Mouse (Mus musculus): ENCODE results near the gene Megf9.

Gene Megf9

GRCm38 (mm10) chr4:70528622-70529021, 6.2 kb downstream of the Megf9 start:
- no peak for DNase-seq (ENCODE audit: inconsistent age in 2 of 2, low spot score in 1 of 2)

- no peak for DNase-seq (ENCODE audit: inconsistent age in 2 of 2, low spot score in 1 of 2)
Measured at GRCm38 (mm10) chr4:70523346-70523745, 11.4 kb downstream of the Megf9 start.

- peak in 1 of 2 experiments; percentile 56 for DNase-seq (ENCODE audit: inconsistent age in 2 of 2, low spot score in 1 of 2)
Measured at GRCm38 (mm10) chr4:70521506-70522292, 13.1 kb downstream of the Megf9 start.

- DNase-seq (ENCODE audit: inconsistent age in 2 of 2, low spot score in 1 of 2): no peak
Measured at GRCm38 (mm10) chr4:70517646-70518045, 17.1 kb downstream of the Megf9 start.

GRCm38 (mm10) chr4:70516289-70516688, 18.5 kb downstream of the Megf9 start:
- no peak for DNase-seq (ENCODE audit: inconsistent age in 2 of 2, low spot score in 1 of 2)

- DNase-seq (ENCODE audit: inconsistent age in 2 of 2, low spot score in 1 of 2): no peak
Measured at GRCm38 (mm10) chr4:70515514-70515913, 19.3 kb downstream of the Megf9 start.

- no peak for DNase-seq (ENCODE audit: inconsistent age in 2 of 2, low spot score in 1 of 2)
Measured at GRCm38 (mm10) chr4:70509987-70510386, 24.8 kb downstream of the Megf9 start.

GRCm38 (mm10) chr4:70509565-70509964, 25.2 kb downstream of the Megf9 start:
- no peak for DNase-seq (ENCODE audit: inconsistent age in 2 of 2, low spot score in 1 of 2)

GRCm38 (mm10) chr4:70508207-70508606, 26.6 kb downstream of the Megf9 start:
- no peak for DNase-seq (ENCODE audit: inconsistent age in 2 of 2, low spot score in 1 of 2)

GRCm38 (mm10) chr4:70505951-70506350, 28.8 kb downstream of the Megf9 start:
- DNase-seq (ENCODE audit: inconsistent age in 2 of 2, low spot score in 1 of 2): no peak

- DNase-seq (ENCODE audit: inconsistent age in 2 of 2, low spot score in 1 of 2): no peak
Measured at GRCm38 (mm10) chr4:70503827-70504226, 31.0 kb downstream of the Megf9 start.

- DNase-seq (ENCODE audit: inconsistent age in 2 of 2, low spot score in 1 of 2): no peak
Measured at GRCm38 (mm10) chr4:70499285-70499684, 35.5 kb downstream of the Megf9 start.

GRCm38 (mm10) chr4:70496978-70497377, 37.8 kb downstream of the Megf9 start:
- no peak for DNase-seq (ENCODE audit: inconsistent age in 2 of 2, low spot score in 1 of 2)

- no peak for DNase-seq (ENCODE audit: inconsistent age in 2 of 2, low spot score in 1 of 2)
Measured at GRCm38 (mm10) chr4:70489792-70490191, 45.0 kb downstream of the Megf9 start.

GRCm38 (mm10) chr4:70488415-70488814, 46.4 kb downstream of the Megf9 start:
- DNase-seq (ENCODE audit: inconsistent age in 2 of 2, low spot score in 1 of 2): no peak

GRCm38 (mm10) chr4:70484134-70484533, 50.7 kb downstream of the Megf9 start:
- no peak for DNase-seq (ENCODE audit: inconsistent age in 2 of 2, low spot score in 1 of 2)

GRCm38 (mm10) chr4:70481931-70482330, 52.9 kb downstream of the Megf9 start:
- no peak for DNase-seq (ENCODE audit: inconsistent age in 2 of 2, low spot score in 1 of 2)

GRCm38 (mm10) chr4:70471398-70471797, 63.4 kb downstream of the Megf9 start:
- DNase-seq (ENCODE audit: inconsistent age in 2 of 2, low spot score in 1 of 2): no peak

- DNase-seq (ENCODE audit: inconsistent age in 2 of 2, low spot score in 1 of 2): no peak
Measured at GRCm38 (mm10) chr4:70465921-70466689, 68.7 kb downstream of the Megf9 start.

- DNase-seq (ENCODE audit: inconsistent age in 2 of 2, low spot score in 1 of 2): no peak
Measured at GRCm38 (mm10) chr4:70463302-70463701, 71.5 kb downstream of the Megf9 start.

GRCm38 (mm10) chr4:70461416-70461815, 73.4 kb downstream of the Megf9 start:
- DNase-seq (ENCODE audit: inconsistent age in 2 of 2, low spot score in 1 of 2): no peak

GRCm38 (mm10) chr4:70452161-70452560, 82.6 kb downstream of the Megf9 start:
- DNase-seq (ENCODE audit: inconsistent age in 2 of 2, low spot score in 1 of 2): no peak

Measured in adrenal gland, adult (tissue).